Mouse (Mus musculus): ENCODE data around the gene Gm49358.

GRCm38 (mm10) chr10:86785396-86785795 lies 21.6 kb downstream of the Gm49358 start:
- TF ChIP-seq GATA1 (IDR thresholded peaks at IDR 0.05; ENCODE audit: borderline replicate concordance, low read length) (no peak), FLI1 (IDR thresholded peaks at IDR 0.05; ENCODE audit: low read length) (no peak)

All from megakaryocyte, embryonic 14.5 days (primary cell).